Mouse (Mus musculus): ENCODE measurements around the gene Cacna2d3. TPM values are rescaled to one million over a fixed set of nuclear protein-coding genes. Genes with fewer than 3 reads are reported as not detected.

Gene Cacna2d3
- polyA plus RNA-seq, 1 experiment: not detected

DNA sequence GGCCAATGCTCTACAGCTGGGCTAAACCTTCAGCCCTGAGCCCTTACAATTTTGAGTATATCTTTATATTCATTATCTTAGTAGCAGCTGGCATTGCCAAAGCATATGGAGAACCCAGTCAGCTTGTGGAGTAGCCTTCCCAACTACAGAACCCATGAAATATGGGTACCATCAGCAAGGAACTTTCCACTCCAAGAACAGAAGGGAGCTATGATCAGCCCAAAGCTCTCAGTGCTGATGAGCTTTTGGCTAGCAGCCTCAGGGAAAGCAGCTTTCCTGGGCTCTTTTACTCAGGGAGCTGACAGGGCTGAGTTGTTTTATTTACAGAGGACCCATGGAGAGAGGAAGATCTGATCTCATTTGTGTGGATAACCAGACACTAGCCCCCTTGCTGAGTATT, 661.0 kb downstream of the Cacna2d3 start:
- no peak overlapping the region for H3K4me3 ChIP-seq (ENCODE audit: insufficient read depth, low read depth, low read length)
- H3K27ac ChIP-seq (ENCODE audit: insufficient read depth, low read depth, low read length): no peak overlapping the region
- no peak for TF ChIP-seq CTCF (IDR thresholded peaks at IDR 0.05; ENCODE audit: insufficient read depth, low read depth, low read length)
- no peak for TF ChIP-seq POLR2A (IDR thresholded peaks at IDR 0.05; ENCODE audit: insufficient read depth, low read depth, low read length)

DNA sequence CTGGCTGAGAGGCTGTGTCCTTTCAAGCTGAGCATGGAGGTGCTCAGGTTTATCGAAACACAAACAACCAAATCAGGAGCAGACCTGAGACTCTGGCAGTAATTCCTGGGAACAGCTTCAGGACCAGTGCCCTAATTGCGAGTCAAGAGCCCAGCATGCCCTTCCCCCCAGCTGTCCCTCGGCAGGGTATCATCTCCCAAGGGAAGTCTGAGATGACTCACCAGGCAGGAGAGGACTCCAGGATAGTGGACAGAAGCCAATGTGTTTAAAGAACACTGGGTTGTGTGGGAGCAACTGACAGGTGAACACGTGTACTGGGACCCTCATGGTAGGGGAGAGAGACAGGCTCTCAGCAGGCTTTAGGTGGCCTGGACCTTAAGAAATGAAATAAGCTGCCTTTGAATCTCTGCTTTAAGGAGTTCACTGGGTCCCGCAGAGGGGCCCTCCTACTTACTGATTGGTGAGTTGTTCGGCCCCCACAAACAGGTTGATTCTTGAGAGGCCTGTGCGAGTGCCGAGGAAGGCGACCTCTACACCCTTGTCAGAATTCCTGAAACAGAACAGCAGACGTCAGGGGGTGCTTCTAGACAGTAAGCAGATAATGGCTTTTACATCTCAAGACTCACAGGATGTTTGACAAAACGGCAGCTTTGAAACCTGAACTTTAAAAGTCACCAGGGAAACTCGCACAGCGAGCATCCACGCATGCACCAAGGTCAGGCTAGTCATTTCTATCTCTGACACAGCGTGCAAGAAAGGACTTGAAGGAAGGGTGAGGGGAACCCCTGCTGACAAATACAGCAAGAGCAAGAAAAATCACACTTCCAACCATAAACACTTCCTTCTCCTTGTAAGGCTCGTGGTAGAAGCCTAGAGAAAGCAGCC, 669.5 kb downstream of the Cacna2d3 start:
- no peak overlapping the region for H3K4me3 ChIP-seq (ENCODE audit: insufficient read depth, low read depth, low read length)
- no peaks in the 10 kb centered on the region for H3K4me1 ChIP-seq (ENCODE audit: control insufficient read depth, insufficient read depth, low read length)
- WGBS: 85% methylated on average over 16 of the region's 16 CpGs
- TF ChIP-seq CTCF (IDR thresholded peaks at IDR 0.05; ENCODE audit: insufficient read depth, low read depth, low read length) (no peak), POLR2A (IDR thresholded peaks at IDR 0.05; ENCODE audit: insufficient read depth, low read depth, low read length) (no peak)
- H3K27ac ChIP-seq (ENCODE audit: insufficient read depth, low read depth, low read length): no peak overlapping the region

More for the DNA sequence above, 661.0 kb downstream of the Cacna2d3 start:
- H3K4me1 ChIP-seq (ENCODE audit: control insufficient read depth, insufficient read depth, low read length): no peaks in the 10 kb centered on the region

DNA sequence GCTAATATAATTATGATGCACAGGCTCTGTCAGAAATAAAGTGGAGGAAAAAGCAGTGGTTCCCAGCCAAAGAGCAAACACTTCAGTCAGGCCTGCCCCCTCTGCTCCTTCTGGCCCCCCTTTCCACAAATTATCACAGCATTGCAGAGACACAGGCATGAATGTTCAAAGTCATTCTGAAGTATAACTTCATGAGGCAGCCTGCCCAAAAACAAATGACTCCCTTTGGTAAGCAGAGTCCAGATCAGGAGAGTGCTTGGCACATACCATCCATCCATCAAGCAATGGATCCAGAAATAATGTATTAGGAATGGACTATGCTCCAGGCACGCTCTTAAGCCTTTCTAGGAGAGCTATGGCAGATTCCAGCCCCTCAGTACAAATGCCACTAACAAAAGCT, 679.3 kb downstream of the Cacna2d3 start:
- TF ChIP-seq POLR2A (IDR thresholded peaks at IDR 0.05; ENCODE audit: insufficient read depth, low read depth, low read length) (no peak), CTCF (IDR thresholded peaks at IDR 0.05; ENCODE audit: insufficient read depth, low read depth, low read length) (no peak)
- WGBS: 100% methylated on average over 1 of the region's 1 CpGs

DNA sequence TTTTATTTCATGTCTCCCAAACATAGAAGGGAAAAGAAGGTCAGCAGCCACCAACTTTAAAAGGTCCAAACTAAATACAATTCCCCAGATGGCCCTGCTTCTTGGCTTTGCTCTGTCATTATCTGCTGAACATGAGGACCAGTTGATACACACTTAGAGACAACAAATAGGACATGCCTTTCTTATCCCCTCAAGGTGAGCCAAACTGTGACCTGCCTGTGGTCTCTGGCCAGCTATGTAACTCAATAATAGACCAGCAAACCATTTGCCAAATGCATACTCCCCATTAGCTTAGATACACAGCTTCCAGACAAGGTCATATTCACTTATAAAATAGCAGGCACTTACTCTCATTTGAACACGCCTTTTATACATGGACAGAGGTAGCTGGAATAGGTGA, 680.2 kb downstream of the Cacna2d3 start:
- Histone ChIP-seq H3K4me1 (ENCODE audit: control insufficient read depth, insufficient read depth, low read length) (peaks cover 2% of the 10 kb centered on the region; the same call in 1 of the 2 replicates), H3K4me3 (ENCODE audit: insufficient read depth, low read depth, low read length) (no peak overlapping the region), H3K27ac (ENCODE audit: insufficient read depth, low read depth, low read length) (no peak overlapping the region)
- TF ChIP-seq CTCF (IDR thresholded peaks at IDR 0.05; ENCODE audit: insufficient read depth, low read depth, low read length) (no peak), POLR2A (IDR thresholded peaks at IDR 0.05; ENCODE audit: insufficient read depth, low read depth, low read length) (no peak)
- 100% methylated on average over 1 of the region's 1 CpGs for WGBS

More for the DNA sequence above, 679.3 kb downstream of the Cacna2d3 start:
- peaks cover 2% of the 10 kb centered on the region; the same call in 1 of the 2 replicates for H3K4me1 ChIP-seq (ENCODE audit: control insufficient read depth, insufficient read depth, low read length)
- no peak overlapping the region for H3K4me3 ChIP-seq (ENCODE audit: insufficient read depth, low read depth, low read length)
- H3K27ac ChIP-seq (ENCODE audit: insufficient read depth, low read depth, low read length): no peak overlapping the region

DNA sequence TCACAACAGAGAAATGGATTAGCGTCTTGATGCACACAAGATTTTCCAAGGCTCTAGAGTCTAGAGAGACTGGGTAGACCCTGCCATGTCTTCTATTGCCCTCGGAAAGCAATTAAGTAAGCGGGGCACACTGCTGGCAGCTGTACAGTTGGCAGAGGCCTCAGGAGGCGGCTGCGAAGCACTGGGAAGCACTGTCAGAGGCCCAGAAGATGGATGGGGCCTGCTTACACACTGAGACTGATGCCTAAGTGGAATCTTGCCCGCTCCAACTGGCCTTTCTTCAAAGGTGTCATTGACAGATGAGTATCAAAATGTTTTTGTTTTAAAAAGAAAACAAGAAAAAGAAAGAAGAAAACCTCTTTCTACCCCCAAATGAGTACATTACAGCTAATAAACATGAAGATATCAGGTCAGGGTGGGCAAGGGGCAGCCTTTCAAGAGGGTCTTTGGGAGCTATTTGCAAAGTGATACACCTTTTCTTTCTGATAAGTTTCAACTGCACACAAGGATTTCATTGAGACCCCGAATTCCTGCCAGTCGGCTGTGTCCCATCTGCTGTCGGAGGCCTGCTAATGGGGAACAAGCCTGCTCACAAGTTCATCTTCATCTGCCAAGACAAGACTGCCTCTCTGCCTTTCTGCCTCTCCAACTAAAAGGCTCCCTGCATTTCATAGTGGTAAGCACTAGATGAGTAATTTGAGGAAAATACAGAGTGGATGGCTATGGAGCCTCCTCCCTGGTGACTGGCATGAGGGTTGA, 680.9 kb downstream of the Cacna2d3 start:
- H3K27ac ChIP-seq (ENCODE audit: insufficient read depth, low read depth, low read length): no peak overlapping the region

DNA sequence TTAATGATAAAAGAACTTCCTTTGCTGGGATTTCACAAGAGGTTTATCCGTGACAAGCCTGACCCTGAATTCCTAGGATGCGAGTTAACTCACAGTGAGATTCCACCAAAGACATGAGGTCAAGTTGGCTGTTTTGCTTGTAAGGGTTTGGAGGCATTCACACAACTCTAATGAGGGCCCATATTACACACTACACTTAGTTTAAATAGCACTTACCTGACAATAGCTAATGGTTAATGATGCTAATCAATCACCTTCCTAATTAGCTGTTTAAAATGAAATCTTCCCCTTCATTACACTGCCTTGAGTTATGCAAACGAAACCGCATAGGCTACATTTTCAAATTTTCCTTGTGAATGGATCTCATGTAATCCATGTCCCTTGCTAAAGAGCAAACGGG, 683.4 kb downstream of the Cacna2d3 start:
- TF ChIP-seq POLR2A (IDR thresholded peaks at IDR 0.05; ENCODE audit: insufficient read depth, low read depth, low read length) (no peak), CTCF (IDR thresholded peaks at IDR 0.05; ENCODE audit: insufficient read depth, low read depth, low read length) (no peak)
- Histone ChIP-seq H3K4me3 (ENCODE audit: insufficient read depth, low read depth, low read length) (no peak overlapping the region), H3K4me1 (ENCODE audit: control insufficient read depth, insufficient read depth, low read length) (peaks cover 2% of the 10 kb centered on the region; the same call in 1 of the 2 replicates), H3K27ac (ENCODE audit: insufficient read depth, low read depth, low read length) (no peak overlapping the region)
- WGBS: 88% methylated on average over 5 of the region's 5 CpGs

More for the DNA sequence above, 680.9 kb downstream of the Cacna2d3 start:
- 71% methylated on average over 9 of the region's 9 CpGs for WGBS
- Histone ChIP-seq H3K4me1 (ENCODE audit: control insufficient read depth, insufficient read depth, low read length) (peaks cover 2% of the 10 kb centered on the region; the same call in 1 of the 2 replicates), H3K4me3 (ENCODE audit: insufficient read depth, low read depth, low read length) (no peak overlapping the region)
- TF ChIP-seq CTCF (IDR thresholded peaks at IDR 0.05; ENCODE audit: insufficient read depth, low read depth, low read length): no peak
- TF ChIP-seq POLR2A (IDR thresholded peaks at IDR 0.05; ENCODE audit: insufficient read depth, low read depth, low read length): no peak

DNA sequence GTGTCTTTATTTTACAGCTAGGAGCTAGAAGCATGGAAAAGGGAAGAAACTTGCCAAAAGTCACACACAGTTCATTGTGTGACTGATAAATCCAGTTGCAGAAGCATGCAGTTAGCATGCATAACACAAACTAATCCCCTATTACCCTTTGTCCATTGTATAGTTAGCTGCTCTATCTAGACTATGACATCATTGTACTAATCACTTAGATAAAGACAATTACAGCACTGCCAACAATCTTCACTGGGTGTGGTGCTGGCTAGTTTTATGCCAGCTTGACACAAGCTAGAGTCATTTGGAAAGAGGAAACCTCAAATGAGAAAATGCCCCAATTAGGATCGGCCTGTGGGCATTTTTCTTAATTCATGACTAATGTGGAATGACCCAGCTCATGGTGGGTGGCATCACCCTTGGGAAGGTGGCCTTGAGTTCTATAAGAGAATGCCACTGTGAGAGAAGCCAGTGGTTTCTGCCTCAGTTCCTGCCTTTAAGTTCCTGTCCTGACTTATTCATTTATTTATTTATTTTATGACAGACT, 689.7 kb downstream of the Cacna2d3 start:
- Histone ChIP-seq H3K4me1 (ENCODE audit: control insufficient read depth, insufficient read depth, low read length) (peaks cover 9% of the 10 kb centered on the region), H3K4me3 (ENCODE audit: insufficient read depth, low read depth, low read length) (no peak overlapping the region), H3K27ac (ENCODE audit: insufficient read depth, low read depth, low read length) (no peak overlapping the region)
- no peak for TF ChIP-seq POLR2A (IDR thresholded peaks at IDR 0.05; ENCODE audit: insufficient read depth, low read depth, low read length)
- WGBS: 66% methylated on average over 1 of the region's 1 CpGs

DNA sequence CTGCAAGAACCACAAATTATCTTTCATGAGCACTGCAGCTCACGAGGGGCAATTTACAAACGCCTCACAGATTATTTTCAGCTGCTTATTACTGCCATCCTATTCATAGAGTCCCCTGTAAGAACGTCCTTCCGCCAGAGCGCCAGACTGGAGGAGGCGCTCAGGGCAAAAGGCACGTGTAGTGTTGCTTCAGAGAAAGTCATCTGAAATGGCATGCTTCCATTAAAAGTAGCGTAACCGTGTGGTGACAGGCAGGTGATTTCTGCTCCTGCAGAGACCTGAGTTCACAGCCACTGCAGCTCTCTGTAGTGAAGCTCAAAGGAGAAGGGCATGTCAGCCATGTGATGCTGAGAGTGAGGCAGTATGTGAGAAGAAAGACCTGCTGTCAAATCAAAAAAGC, 691.1 kb downstream of the Cacna2d3 start:
- H3K27ac ChIP-seq (ENCODE audit: insufficient read depth, low read depth, low read length): no peak overlapping the region
- no peak overlapping the region for H3K4me3 ChIP-seq (ENCODE audit: insufficient read depth, low read depth, low read length)
- TF ChIP-seq CTCF (IDR thresholded peaks at IDR 0.05; ENCODE audit: insufficient read depth, low read depth, low read length) (no peak), POLR2A (IDR thresholded peaks at IDR 0.05; ENCODE audit: insufficient read depth, low read depth, low read length) (no peak)
- WGBS: 37% methylated on average over 9 of the region's 9 CpGs
- peaks cover 9% of the 10 kb centered on the region for H3K4me1 ChIP-seq (ENCODE audit: control insufficient read depth, insufficient read depth, low read length)

Data from olfactory bulb, adult 2 months (tissue).